Mouse (Mus musculus): ENCODE data around the gene Naa50. TPM values are rescaled to one million over a fixed set of nuclear protein-coding genes. Genes with fewer than 3 reads are reported as not detected.

Gene Naa50
- polyA plus RNA-seq, 1 experiment: 4.8 TPM

- H3K27me3 ChIP-seq (ENCODE audit: control insufficient read depth, insufficient read depth, low read length): no peaks in the 10 kb centered on the region
- H3K4me3 ChIP-seq (ENCODE audit: control insufficient read depth, low read depth, low read length): peak overlapping the region; percentile 100
- H3K36me3 ChIP-seq (ENCODE audit: control insufficient read depth, insufficient read depth, low read length): no peaks in the 10 kb centered on the region
- H3K27ac ChIP-seq (ENCODE audit: control insufficient read depth, insufficient read depth, low read depth, low read length): peak overlapping the region; percentile 77
- H3K4me1 ChIP-seq (ENCODE audit: control insufficient read depth, insufficient read depth, low read length): peaks cover 7% of the 10 kb centered on the region
- TF ChIP-seq POLR2A (IDR thresholded peaks at IDR 0.05; ENCODE audit: control insufficient read depth, low read depth, low read length) (no peak), CTCF (IDR thresholded peaks at IDR 0.05; ENCODE audit: control insufficient read depth, insufficient read depth, insufficient replicate concordance, low read depth, low read length) (no peak)
Observed at GRCm38 (mm10) chr16:44140186-44140787, 657 bp downstream of the Naa50 start.

- Histone ChIP-seq H3K4me1 (ENCODE audit: control insufficient read depth, insufficient read depth, low read length) (peaks cover 7% of the 10 kb centered on the region), H3K36me3 (ENCODE audit: control insufficient read depth, insufficient read depth, low read length) (no peaks in the 10 kb centered on the region), H3K27ac (ENCODE audit: control insufficient read depth, insufficient read depth, low read depth, low read length) (no peak overlapping the region), H3K27me3 (ENCODE audit: control insufficient read depth, insufficient read depth, low read length) (no peaks in the 10 kb centered on the region), H3K4me3 (ENCODE audit: control insufficient read depth, low read depth, low read length) (peak overlapping the region; percentile 25)
- TF ChIP-seq POLR2A (IDR thresholded peaks at IDR 0.05; ENCODE audit: control insufficient read depth, low read depth, low read length): no peak
- TF ChIP-seq CTCF (IDR thresholded peaks at IDR 0.05; ENCODE audit: control insufficient read depth, insufficient read depth, insufficient replicate concordance, low read depth, low read length): no peak
Observed at GRCm38 (mm10) chr16:44141483-44141882, 1.9 kb downstream of the Naa50 start.

DNA sequence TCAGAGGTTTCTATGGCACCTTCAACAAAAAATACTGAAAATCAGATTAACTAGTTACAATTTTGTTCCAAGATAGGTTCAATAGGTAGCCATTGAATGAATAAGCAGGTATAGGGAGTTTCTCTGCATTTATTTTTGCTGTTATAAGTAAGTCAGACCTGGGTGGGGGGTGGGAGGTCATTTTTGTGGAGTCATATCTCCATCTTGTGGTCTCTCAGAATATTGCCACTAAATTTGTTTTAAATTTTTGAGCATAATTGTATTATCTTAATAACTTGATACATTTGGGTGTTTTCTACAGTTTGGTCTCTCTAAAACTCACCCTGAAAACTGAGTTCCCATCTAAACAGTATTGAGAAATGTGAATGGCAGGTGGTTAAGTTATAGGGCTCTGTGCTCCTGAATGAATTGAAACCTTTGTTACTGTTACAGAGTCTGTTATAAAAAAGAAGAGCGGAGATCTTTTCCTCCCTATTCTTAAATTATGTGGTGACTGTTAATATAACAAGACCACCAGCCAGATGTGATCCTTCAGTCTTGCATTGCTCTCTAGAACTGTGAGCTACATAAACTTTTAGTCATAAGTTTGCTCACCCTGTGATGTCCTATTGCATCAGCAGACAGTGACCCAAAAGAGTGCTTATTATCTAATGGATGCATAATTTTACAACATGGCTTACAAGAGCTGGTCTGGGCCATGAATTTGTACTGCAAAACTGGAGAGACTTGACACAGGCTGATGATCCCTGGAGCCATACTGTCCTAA lies 9.6 kb downstream of the Naa50 start:
- H3K4me3 ChIP-seq (ENCODE audit: control insufficient read depth, low read depth, low read length): no peak overlapping the region
- H3K27ac ChIP-seq (ENCODE audit: control insufficient read depth, insufficient read depth, low read depth, low read length): no peak overlapping the region
- no peaks in the 10 kb centered on the region for H3K36me3 ChIP-seq (ENCODE audit: control insufficient read depth, insufficient read depth, low read length)
- H3K27me3 ChIP-seq (ENCODE audit: control insufficient read depth, insufficient read depth, low read length): no peaks in the 10 kb centered on the region
- no peak for TF ChIP-seq CTCF (IDR thresholded peaks at IDR 0.05; ENCODE audit: control insufficient read depth, insufficient read depth, insufficient replicate concordance, low read depth, low read length)
- no peak for TF ChIP-seq POLR2A (IDR thresholded peaks at IDR 0.05; ENCODE audit: control insufficient read depth, low read depth, low read length)
- H3K4me1 ChIP-seq (ENCODE audit: control insufficient read depth, insufficient read depth, low read length): no peaks in the 10 kb centered on the region

- no peak for TF ChIP-seq CTCF (IDR thresholded peaks at IDR 0.05; ENCODE audit: control insufficient read depth, insufficient read depth, insufficient replicate concordance, low read depth, low read length)
- TF ChIP-seq POLR2A (IDR thresholded peaks at IDR 0.05; ENCODE audit: control insufficient read depth, low read depth, low read length): no peak
- no peaks in the 10 kb centered on the region for H3K27me3 ChIP-seq (ENCODE audit: control insufficient read depth, insufficient read depth, low read length)
- H3K36me3 ChIP-seq (ENCODE audit: control insufficient read depth, insufficient read depth, low read length): no peaks in the 10 kb centered on the region; the same call in 1 of the 2 replicates
- H3K27ac ChIP-seq (ENCODE audit: control insufficient read depth, insufficient read depth, low read depth, low read length): no peak overlapping the region
- H3K4me3 ChIP-seq (ENCODE audit: control insufficient read depth, low read depth, low read length): no peak overlapping the region
- H3K4me1 ChIP-seq (ENCODE audit: control insufficient read depth, insufficient read depth, low read length): no peaks in the 10 kb centered on the region
Observed at GRCm38 (mm10) chr16:44154497-44155057, 14.9 kb downstream of the Naa50 start.

DNA sequence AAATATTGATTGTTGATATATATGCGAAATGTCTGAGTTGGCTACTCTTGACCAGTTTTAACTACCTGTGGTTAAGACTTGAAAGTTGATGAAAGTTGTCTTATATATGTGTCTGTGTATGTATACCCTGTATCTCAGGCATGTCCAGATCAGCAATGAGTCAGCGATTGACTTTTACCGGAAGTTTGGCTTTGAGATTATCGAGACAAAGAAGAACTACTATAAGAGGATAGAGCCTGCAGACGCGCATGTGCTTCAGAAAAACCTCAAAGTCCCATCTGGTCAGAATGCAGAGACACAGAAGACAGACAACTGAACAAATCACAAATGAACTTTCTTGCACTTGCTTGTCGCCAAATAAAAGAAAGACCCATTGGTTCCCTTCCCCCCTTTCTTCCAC lies 19.7 kb downstream of the Naa50 start:
- no peak for TF ChIP-seq CTCF (IDR thresholded peaks at IDR 0.05; ENCODE audit: control insufficient read depth, insufficient read depth, insufficient replicate concordance, low read depth, low read length)
- TF ChIP-seq POLR2A (IDR thresholded peaks at IDR 0.05; ENCODE audit: control insufficient read depth, low read depth, low read length): no peak
- H3K36me3 ChIP-seq (ENCODE audit: control insufficient read depth, insufficient read depth, low read length): no peaks in the 10 kb centered on the region; the same call in 1 of the 2 replicates
- no peak overlapping the region for H3K27ac ChIP-seq (ENCODE audit: control insufficient read depth, insufficient read depth, low read depth, low read length)

DNA sequence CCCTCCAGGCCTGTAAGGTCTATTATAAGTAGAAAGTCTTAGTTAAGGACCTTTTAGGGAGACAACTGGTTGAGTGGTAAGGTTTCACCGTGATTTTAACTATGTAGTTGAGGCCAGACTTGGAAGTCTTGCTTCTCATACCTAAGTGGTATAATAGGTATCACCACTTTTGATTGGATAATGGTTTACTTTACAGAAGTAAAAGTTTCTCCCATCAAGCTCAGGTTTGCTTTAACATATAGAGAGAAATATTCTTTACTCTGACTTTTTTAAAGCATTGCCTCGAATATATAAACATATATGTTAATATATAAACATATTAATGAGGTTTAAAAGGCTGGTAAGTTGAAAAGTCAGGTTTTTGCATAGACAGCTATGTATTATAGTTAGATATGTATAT lies 24.2 kb downstream of the Naa50 start:
- Histone ChIP-seq H3K4me1 (ENCODE audit: control insufficient read depth, insufficient read depth, low read length) (no peaks in the 10 kb centered on the region), H3K36me3 (ENCODE audit: control insufficient read depth, insufficient read depth, low read length) (no peaks in the 10 kb centered on the region; the same call in 1 of the 2 replicates), H3K27ac (ENCODE audit: control insufficient read depth, insufficient read depth, low read depth, low read length) (no peak overlapping the region), H3K4me3 (ENCODE audit: control insufficient read depth, low read depth, low read length) (no peak overlapping the region), H3K27me3 (ENCODE audit: control insufficient read depth, insufficient read depth, low read length) (no peaks in the 10 kb centered on the region)
- TF ChIP-seq POLR2A (IDR thresholded peaks at IDR 0.05; ENCODE audit: control insufficient read depth, low read depth, low read length) (no peak), CTCF (IDR thresholded peaks at IDR 0.05; ENCODE audit: control insufficient read depth, insufficient read depth, insufficient replicate concordance, low read depth, low read length) (no peak)

More for the DNA sequence above, 19.7 kb downstream of the Naa50 start:
- Histone ChIP-seq H3K4me1 (ENCODE audit: control insufficient read depth, insufficient read depth, low read length) (no peaks in the 10 kb centered on the region), H3K27me3 (ENCODE audit: control insufficient read depth, insufficient read depth, low read length) (no peaks in the 10 kb centered on the region), H3K4me3 (ENCODE audit: control insufficient read depth, low read depth, low read length) (peak overlapping the region; percentile 51; the same call in 1 of the 2 replicates)

DNA sequence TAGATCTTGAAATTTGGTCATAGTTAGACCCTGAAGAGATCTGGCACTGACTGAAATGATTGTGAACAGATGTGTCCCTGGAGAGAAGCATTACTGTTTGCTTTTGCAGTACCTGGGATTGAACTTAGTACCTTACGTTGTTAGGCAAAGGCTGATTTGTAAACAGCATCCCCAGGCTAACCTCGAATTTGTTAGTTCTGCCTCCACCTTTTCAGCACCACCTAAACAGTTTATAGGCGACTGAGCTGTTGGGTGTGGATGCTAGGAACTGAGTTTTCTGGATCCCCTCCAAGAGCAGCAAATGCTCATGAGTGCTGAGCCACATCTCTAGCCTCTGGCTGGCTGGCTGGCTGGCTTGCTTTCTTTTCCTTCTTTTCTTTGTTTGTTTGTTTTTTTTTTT lies 25.6 kb downstream of the Naa50 start:
- no peak overlapping the region for H3K27ac ChIP-seq (ENCODE audit: control insufficient read depth, insufficient read depth, low read depth, low read length)
- no peaks in the 10 kb centered on the region for H3K4me1 ChIP-seq (ENCODE audit: control insufficient read depth, insufficient read depth, low read length)
- no peaks in the 10 kb centered on the region for H3K27me3 ChIP-seq (ENCODE audit: control insufficient read depth, insufficient read depth, low read length)
- no peak overlapping the region for H3K4me3 ChIP-seq (ENCODE audit: control insufficient read depth, low read depth, low read length)
- TF ChIP-seq POLR2A (IDR thresholded peaks at IDR 0.05; ENCODE audit: control insufficient read depth, low read depth, low read length) (no peak), CTCF (IDR thresholded peaks at IDR 0.05; ENCODE audit: control insufficient read depth, insufficient read depth, insufficient replicate concordance, low read depth, low read length) (no peak)
- H3K36me3 ChIP-seq (ENCODE audit: control insufficient read depth, insufficient read depth, low read length): no peaks in the 10 kb centered on the region
